Mouse (Mus musculus) midbrain, postnatal 0 days (tissue): ENCODE measurements around the gene Snapc3. TPM values are rescaled to one million over a fixed set of nuclear protein-coding genes. Genes with fewer than 3 reads are reported as not detected.

ENCODE experiments used
- ATAC-seq: fragments of 200-750 bp; cut with Nextera tagmentation; 2 replicates; pipeline ENCODE4 v1.8.0; 2017; ENCODE audit warnings: moderate number of reproducible peaks, mild to moderate bottlenecking, moderate TSS enrichment, moderate library complexity; ENCODE audit not compliant: low FRiP score
- DNase-seq: peaks from one replicate; pipeline ENCODE4 v3.0.0-alpha.2; 2015; ENCODE audit warnings: low spot score
- H3K27ac ChIP-seq: fragments of 300-500 bp; sonication (generic); 2 replicates; pipeline ENCODE4 v1.5.1; 2014; ENCODE audit warnings: low read depth, mild to moderate bottlenecking, low read length, mixed read lengths
- H3K27me3 ChIP-seq: fragments of 300-500 bp; sonication (generic); 2 replicates; pipeline ENCODE4 v1.6.1; 2014; ENCODE audit warnings: low read length, control low read depth, mixed read lengths; ENCODE audit not compliant: insufficient read depth
- H3K36me3 ChIP-seq: fragments of 300-500 bp; sonication (generic); 2 replicates; pipeline ENCODE4 v1.6.1; 2014; ENCODE audit warnings: low read length, control low read depth, mixed read lengths; ENCODE audit not compliant: insufficient read depth
- H3K4me1 ChIP-seq: fragments of 300-500 bp; sonication (generic); 2 replicates; pipeline ENCODE4 v1.6.1; 2014; ENCODE audit warnings: mild to moderate bottlenecking, control low read depth, antibody characterized with exemption, low read length, mixed read lengths; ENCODE audit not compliant: insufficient read depth
- H3K4me2 ChIP-seq: fragments of 300-500 bp; sonication (generic); 2 replicates; pipeline ENCODE4 v1.6.1; 2014; ENCODE audit warnings: low read depth, mild to moderate bottlenecking, low read length, mixed read lengths; ENCODE audit not compliant: poor library complexity, severe bottlenecking
- H3K4me3 ChIP-seq: fragments of 300-500 bp; sonication (generic); 2 replicates; pipeline ENCODE4 v1.5.1; 2014; ENCODE audit warnings: low read depth, mild to moderate bottlenecking, low read length, moderate library complexity
- H3K9ac ChIP-seq: fragments of 300-500 bp; sonication (generic); replicated peaks from 2 replicates; pipeline ENCODE4 v1.6.1; 2014; ENCODE audit warnings: mild to moderate bottlenecking, low read length, moderate library complexity, mixed read lengths; ENCODE audit not compliant: poor library complexity, severe bottlenecking
- H3K9me3 ChIP-seq: fragments of 300-500 bp; sonication (generic); 2 replicates; pipeline ENCODE4 v1.6.1; 2016; ENCODE audit warnings: low read length, control low read depth
- CTCF ChIP-seq: IDR thresholded peaks from 2 replicates; pipeline ENCODE4 v1.5.1; 2016; ENCODE audit warnings: antibody characterized with exemption, mild to moderate bottlenecking
- WGBS: fragments of 180-500 bp; shearing (Covaris S2); extraction: QIAGEN DNeasy Blood & Tissue Kit; methylation state at CpG from one replicate; pipeline ENCODE4 v1.1.7; 2014; 5-methylcytosine and 5-hydroxymethylcytosine counted together
- polyA plus RNA-seq: library from polyadenylated mRNA; unstranded; fragments of >200 nt; fragmentation: Nextera tagmentation; extraction: Ambion mirVana; gene quantifications from 2 replicates; pipeline ENCODE4 v1.2.1, GENCODE M21; 2015
- total RNA-seq: library from RNA; depleted of rRNA; stranded (reverse); fragments of >200 nt; gene quantifications from 2 replicates; pipeline ENCODE4 v1.2.3, GENCODE M21; 2014

Snapc3 gene
- total and polyA plus RNA-seq, 2 experiments from 2014 or later, result 33.9 to 40.5 TPM

DNA sequence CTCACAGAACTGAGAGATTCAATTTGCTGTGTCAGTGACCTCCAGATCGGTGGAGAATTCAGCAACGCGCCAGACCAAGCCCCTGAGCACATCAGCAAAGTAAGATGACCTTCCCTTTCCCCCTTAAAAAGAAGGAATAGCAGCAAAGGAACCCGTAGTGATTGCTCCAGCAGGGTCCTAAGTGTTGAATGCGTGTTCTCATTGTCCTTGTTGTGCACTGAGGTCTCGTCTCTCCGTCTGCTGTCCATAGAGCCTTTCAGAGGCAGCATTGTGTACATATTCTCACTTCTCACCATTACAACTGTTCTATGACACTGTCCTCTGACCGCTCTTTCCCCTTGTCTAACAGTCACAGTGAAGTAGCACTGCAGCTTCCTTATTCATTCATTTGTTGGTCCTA lies 18.9 kb downstream of the Snapc3 start:
- WGBS, result 95% methylated on average over 8 of the region's 8 CpGs
- no peak for ATAC-seq

DNA sequence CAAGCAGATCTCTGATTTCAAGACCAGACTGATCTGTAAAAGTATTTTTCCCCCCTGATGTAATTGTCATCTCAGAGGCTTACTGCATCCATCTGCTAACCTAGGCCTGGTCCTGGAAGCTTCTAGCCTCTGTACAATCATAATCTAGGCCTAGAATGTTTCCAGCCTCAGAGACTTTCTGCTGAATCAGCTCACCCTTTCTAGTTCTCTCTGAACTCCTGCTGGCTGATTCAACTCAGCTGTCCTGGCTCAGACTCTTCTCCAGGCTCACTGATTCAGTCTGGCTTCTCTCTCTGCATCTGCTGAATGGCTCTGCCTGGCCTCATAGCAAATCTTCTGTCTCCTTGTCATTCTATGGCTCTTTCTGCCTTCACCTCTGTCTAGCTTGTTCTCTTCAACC lies 20.6 kb downstream of the Snapc3 start:
- Histone ChIP-seq H3K4me2 (no peak overlapping the region), H3K9me3 (no peaks in the 10 kb centered on the region), H3K36me3 (peaks cover 25% of the 10 kb centered on the region), H3K4me3 (no peak overlapping the region), H3K27me3 (no peaks in the 10 kb centered on the region), H3K9ac (no peak overlapping the region), H3K4me1 (no peaks in the 10 kb centered on the region), H3K27ac (no peak overlapping the region)
- no peak for ATAC-seq
- DNase-seq, result no peak
- TF ChIP-seq CTCF, result no peak

More for the DNA sequence above, 18.9 kb downstream of the Snapc3 start:
- H3K4me2 ChIP-seq, result no peak overlapping the region
- H3K4me3 ChIP-seq, result no peak overlapping the region
- DNase-seq, result no peak
- H3K9me3 ChIP-seq, result no peaks in the 10 kb centered on the region
- H3K36me3 ChIP-seq, result peaks cover 23% of the 10 kb centered on the region
- no peaks in the 10 kb centered on the region for H3K27me3 ChIP-seq
- no peak for TF ChIP-seq CTCF
- H3K4me1 ChIP-seq, result no peaks in the 10 kb centered on the region
- no peak overlapping the region for H3K9ac ChIP-seq
- H3K27ac ChIP-seq, result no peak overlapping the region

DNA sequence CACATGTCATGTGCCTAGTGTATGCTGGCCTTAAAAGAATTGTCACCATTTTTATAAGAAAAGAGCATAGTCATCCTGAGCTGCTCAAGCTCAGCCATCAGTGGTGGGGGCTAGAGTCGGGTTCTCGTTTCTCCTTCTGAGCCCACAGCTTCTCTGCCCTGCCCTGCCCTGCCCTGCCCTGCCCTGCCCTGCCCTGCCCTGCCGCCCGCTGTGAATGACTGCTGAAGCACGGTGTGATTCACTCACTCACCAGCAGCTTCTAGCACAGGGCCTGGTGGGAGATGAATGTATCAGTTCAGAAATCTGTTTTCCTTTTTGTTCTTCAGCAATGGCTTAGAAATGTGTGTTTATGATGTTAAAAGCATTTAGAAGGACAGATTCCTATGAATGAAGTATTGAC lies 21.5 kb downstream of the Snapc3 start:
- H3K27me3 ChIP-seq, result no peaks in the 10 kb centered on the region
- TF ChIP-seq CTCF, result no peak
- no peak overlapping the region for H3K4me3 ChIP-seq
- H3K4me1 ChIP-seq, result no peaks in the 10 kb centered on the region
- H3K27ac ChIP-seq, result no peak overlapping the region
- H3K9me3 ChIP-seq, result no peaks in the 10 kb centered on the region
- H3K9ac ChIP-seq, result no peak overlapping the region
- WGBS, result 40% methylated on average over 5 of the region's 5 CpGs
- DNase-seq (no peak), ATAC-seq (no peak)
- H3K4me2 ChIP-seq, result no peak overlapping the region
- peaks cover 25% of the 10 kb centered on the region for H3K36me3 ChIP-seq

GRCm38 (mm10) chr4:83441050-83441449 lies 23.5 kb downstream of the Snapc3 start:
- DNase-seq (no peak), ATAC-seq (no peak)
- no peaks in the 10 kb centered on the region for H3K9me3 ChIP-seq
- no peaks in the 10 kb centered on the region for H3K27me3 ChIP-seq
- no peak overlapping the region for H3K4me2 ChIP-seq
- H3K9ac ChIP-seq, result no peak overlapping the region
- peaks cover 18% of the 10 kb centered on the region for H3K36me3 ChIP-seq
- H3K27ac ChIP-seq, result no peak overlapping the region
- H3K4me3 ChIP-seq, result no peak overlapping the region
- 88% methylated on average over 4 of the region's 4 CpGs for WGBS
- H3K4me1 ChIP-seq, result no peaks in the 10 kb centered on the region
- TF ChIP-seq CTCF, result no peak

- no peaks in the 10 kb centered on the region for H3K4me1 ChIP-seq
- H3K27ac ChIP-seq, result no peak overlapping the region
- 90% methylated on average over 4 of the region's 4 CpGs for WGBS
- TF ChIP-seq CTCF, result no peak
- ATAC-seq (no peak), DNase-seq (no peak)
- H3K36me3 ChIP-seq, result peaks cover 24% of the 10 kb centered on the region
- no peaks in the 10 kb centered on the region for H3K27me3 ChIP-seq
- no peak overlapping the region for H3K4me2 ChIP-seq
- no peak overlapping the region for H3K9ac ChIP-seq
- no peaks in the 10 kb centered on the region for H3K9me3 ChIP-seq
- H3K4me3 ChIP-seq, result no peak overlapping the region
Measured at GRCm38 (mm10) chr4:83450785-83451184, 33.3 kb downstream of the Snapc3 start.

GRCm38 (mm10) chr4:83460106-83460505 lies 42.6 kb downstream of the Snapc3 start:
- WGBS, result 90% methylated on average over 5 of the region's 5 CpGs
- DNase-seq (no peak), ATAC-seq (no peak)
- Histone ChIP-seq H3K4me1 (no peaks in the 10 kb centered on the region), H3K27me3 (no peaks in the 10 kb centered on the region), H3K27ac (no peak overlapping the region), H3K9ac (no peak overlapping the region), H3K4me3 (no peak overlapping the region), H3K4me2 (no peak overlapping the region), H3K9me3 (no peaks in the 10 kb centered on the region), H3K36me3 (peaks cover 19% of the 10 kb centered on the region)
- TF ChIP-seq CTCF, result no peak
